Mouse (Mus musculus): ENCODE results near the gene Tcp11x2. TPM values are rescaled to one million over a fixed set of nuclear protein-coding genes. Genes with fewer than 3 reads are reported as not detected.

The Tcp11x2 gene
- polyA plus RNA-seq, 1 experiment from 2014 or later, result not detected

Other genes starting within 250 kb of the Tcp11x2 start
- gene AV320801, start 199.2 kb downstream of the Tcp11x2 start, polyA plus RNA-seq (2016; fragmentation: Nextera tagmentation; extraction: Ambion mirVana), result not detected in 2 replicates
- gene Nxf7, start 95.0 kb downstream of the Tcp11x2 start, polyA plus RNA-seq (2016; fragmentation: Nextera tagmentation; extraction: Ambion mirVana), result not detected in 2 replicates
- not detected in 2 replicates for gene Prame, start 66.1 kb downstream of the Tcp11x2 start, polyA plus RNA-seq (2016; fragmentation: Nextera tagmentation; extraction: Ambion mirVana)
- not detected in 2 replicates for gene Tmsb15a, start 31.5 kb upstream of the Tcp11x2 start, polyA plus RNA-seq (2016; fragmentation: Nextera tagmentation; extraction: Ambion mirVana)
- 11.8 and 12.9 TPM in 2 replicates for gene Armcx5, start 48.9 kb upstream of the Tcp11x2 start, polyA plus RNA-seq (2016; fragmentation: Nextera tagmentation; extraction: Ambion mirVana)
- 109 and 115 TPM in 2 replicates for gene Gprasp1, start 48.9 kb upstream of the Tcp11x2 start, polyA plus RNA-seq (2016; fragmentation: Nextera tagmentation; extraction: Ambion mirVana)
- gene Bhlhb9, start 103.8 kb upstream of the Tcp11x2 start, polyA plus RNA-seq (2016; fragmentation: Nextera tagmentation; extraction: Ambion mirVana), result 90.2 and 92.3 TPM in 2 replicates
- gene Gprasp2, start 145.2 kb upstream of the Tcp11x2 start, polyA plus RNA-seq (2016; fragmentation: Nextera tagmentation; extraction: Ambion mirVana), result 79.9 and 84.6 TPM in 2 replicates